Mouse (Mus musculus): ENCODE data around the gene 2010300C02Rik.
"Not testable (repeated sequence)": the region's sequence is repeated elsewhere in the genome, so short reads cannot be mapped to it uniquely, and the experiment has no call there.

2010300C02Rik gene

GRCm38 (mm10) chr1:37628749-37629148 lies 91.1 kb downstream of the 2010300C02Rik start:
- no peak for DNase-seq (ENCODE audit: low read depth, low spot score)

- no peak for DNase-seq (ENCODE audit: low read depth, low spot score)
Observed at GRCm38 (mm10) chr1:37624185-37624584, 95.7 kb downstream of the 2010300C02Rik start.

GRCm38 (mm10) chr1:37622049-37622448 lies 97.8 kb downstream of the 2010300C02Rik start:
- DNase-seq (ENCODE audit: low read depth, low spot score) = no peak

GRCm38 (mm10) chr1:37619542-37619941 lies 100.3 kb downstream of the 2010300C02Rik start:
- DNase-seq (ENCODE audit: low read depth, low spot score) = no peak

GRCm38 (mm10) chr1:37617047-37617446 lies 102.8 kb downstream of the 2010300C02Rik start:
- DNase-seq (ENCODE audit: low read depth, low spot score) = no peak

- DNase-seq (ENCODE audit: low read depth, low spot score) = no peak
Observed at GRCm38 (mm10) chr1:37616569-37616968, 103.3 kb downstream of the 2010300C02Rik start.

GRCm38 (mm10) chr1:37615290-37616040 lies 104.4 kb downstream of the 2010300C02Rik start:
- DNase-seq (ENCODE audit: low read depth, low spot score) = no peak

GRCm38 (mm10) chr1:37614836-37615235 lies 105.0 kb downstream of the 2010300C02Rik start:
- DNase-seq (ENCODE audit: low read depth, low spot score) = no peak

- DNase-seq (ENCODE audit: low read depth, low spot score) = no peak
Observed at GRCm38 (mm10) chr1:37614130-37614529, 105.8 kb downstream of the 2010300C02Rik start.

GRCm38 (mm10) chr1:37611032-37611431 lies 108.9 kb downstream of the 2010300C02Rik start:
- DNase-seq (ENCODE audit: low read depth, low spot score) = no peak

- DNase-seq (ENCODE audit: low read depth, low spot score) = no peak
Observed at GRCm38 (mm10) chr1:37610242-37610641, 109.6 kb downstream of the 2010300C02Rik start.

GRCm38 (mm10) chr1:37605694-37606093 lies 114.2 kb downstream of the 2010300C02Rik start:
- not testable (repeated sequence) for DNase-seq (ENCODE audit: low read depth, low spot score)

GRCm38 (mm10) chr1:37603206-37603605 lies 116.7 kb downstream of the 2010300C02Rik start:
- DNase-seq (ENCODE audit: low read depth, low spot score) = no peak

- no peak for DNase-seq (ENCODE audit: low read depth, low spot score)
Observed at GRCm38 (mm10) chr1:37602268-37602667, 117.6 kb downstream of the 2010300C02Rik start.

GRCm38 (mm10) chr1:37601461-37601860 lies 118.4 kb downstream of the 2010300C02Rik start:
- DNase-seq (ENCODE audit: low read depth, low spot score) = no peak

GRCm38 (mm10) chr1:37600640-37601175 lies 119.2 kb downstream of the 2010300C02Rik start:
- DNase-seq (ENCODE audit: low read depth, low spot score) = no peak

GRCm38 (mm10) chr1:37598986-37599385 lies 120.9 kb downstream of the 2010300C02Rik start:
- DNase-seq (ENCODE audit: low read depth, low spot score) = no peak

- DNase-seq (ENCODE audit: low read depth, low spot score) = not testable (repeated sequence)
Observed at GRCm38 (mm10) chr1:37594812-37595211, 125.1 kb downstream of the 2010300C02Rik start.

GRCm38 (mm10) chr1:37585809-37586480 lies 133.9 kb downstream of the 2010300C02Rik start:
- DNase-seq (ENCODE audit: low read depth, low spot score) = no peak

GRCm38 (mm10) chr1:37583795-37584464 lies 136.0 kb downstream of the 2010300C02Rik start:
- no peak for DNase-seq (ENCODE audit: low read depth, low spot score)

GRCm38 (mm10) chr1:37583167-37583566 lies 136.7 kb downstream of the 2010300C02Rik start:
- no peak for DNase-seq (ENCODE audit: low read depth, low spot score)

GRCm38 (mm10) chr1:37579686-37580085 lies 140.2 kb downstream of the 2010300C02Rik start:
- DNase-seq (ENCODE audit: low read depth, low spot score) = no peak

Measured in retina, postnatal 7 days (tissue).